Mouse (Mus musculus): ENCODE data around the gene Pop7.

Pop7 gene

GRCm38 (mm10) chr5:137501709-137502666 lies at the start of gene Pop7:
Gene Pop7 (minus strand): TSS chr5:137502518.
- peak; percentile 100 for DNase-seq

GRCm38 (mm10) chr5:137551119-137551518 lies 48.8 kb upstream of the Pop7 start:
- no peak for DNase-seq

- DNase-seq: no peak
These were observed 47.5 kb upstream of the Pop7 start for GRCm38 (mm10) chr5:137549840-137550239.

DNA sequence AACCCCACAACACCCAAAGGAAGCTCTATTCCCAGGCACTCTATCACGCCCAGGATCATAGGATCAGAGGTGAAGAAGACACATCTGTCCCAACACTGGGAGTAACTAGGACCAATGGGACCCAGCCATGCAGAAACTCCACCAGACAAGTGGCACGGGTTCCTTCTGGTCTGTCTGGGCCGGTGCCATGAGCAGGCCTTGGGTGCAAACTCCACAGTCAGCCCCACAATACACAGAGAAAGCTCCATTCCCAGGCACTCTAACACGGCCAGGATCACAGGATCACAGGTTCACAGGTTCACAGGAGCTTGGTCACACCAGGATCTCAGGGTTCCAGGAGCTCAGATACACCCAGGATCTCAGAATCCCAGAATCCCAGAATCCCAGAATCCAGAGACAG lies 43.3 kb upstream of the Pop7 start:
- DNase-seq: peak in 1 of 2 experiments; percentile 32

GRCm38 (mm10) chr5:137544926-137545325 lies 42.6 kb upstream of the Pop7 start:
- DNase-seq: no peak

- DNase-seq: no peak
These were observed 39.6 kb upstream of the Pop7 start for GRCm38 (mm10) chr5:137541768-137542540.

GRCm38 (mm10) chr5:137540991-137541390 lies 38.7 kb upstream of the Pop7 start:
- no peak for DNase-seq

DNA sequence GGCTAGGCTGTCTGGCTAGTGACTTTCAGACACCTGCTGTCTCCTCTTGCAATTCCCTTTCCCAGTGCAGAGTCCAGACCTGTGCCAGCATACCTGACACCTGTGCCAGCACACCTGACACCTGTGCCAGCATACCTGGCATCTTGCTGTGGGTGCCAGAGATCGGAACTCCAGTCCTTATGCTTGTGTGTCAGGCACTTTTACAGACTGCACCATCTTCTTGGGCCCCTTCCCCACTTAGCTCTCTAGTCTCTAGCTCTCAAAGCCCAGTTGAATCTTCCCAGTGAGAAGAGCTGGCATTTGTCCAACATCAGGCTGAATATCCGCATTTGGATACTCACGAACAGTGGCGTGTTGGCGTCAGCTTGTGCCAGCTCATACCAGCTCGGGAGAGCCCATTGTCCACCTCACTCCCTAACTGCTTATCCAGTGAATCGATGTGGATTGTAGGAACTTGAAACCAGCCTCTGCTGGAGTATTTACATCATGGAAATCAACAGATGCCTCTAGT lies 37.0 kb upstream of the Pop7 start:
- DNase-seq: no peak

DNA sequence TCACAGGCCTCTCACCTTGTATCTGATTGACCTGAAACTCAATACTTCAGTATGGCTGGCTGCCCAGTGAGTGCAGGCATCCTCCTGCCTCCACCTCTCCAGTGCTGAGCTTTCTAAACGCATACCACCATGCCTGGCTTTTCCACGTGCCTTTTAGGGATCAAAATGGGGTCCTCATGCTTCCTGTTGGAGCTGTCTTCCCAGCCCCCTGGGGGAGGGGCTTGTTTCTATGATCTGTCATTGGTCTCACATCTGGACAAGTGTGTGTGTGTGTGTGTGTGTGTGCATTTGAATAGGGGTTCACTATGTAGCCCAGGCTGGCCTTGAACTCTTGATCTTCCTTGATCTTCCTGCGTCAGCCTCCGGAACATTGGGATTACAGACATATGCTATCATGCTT lies 35.1 kb upstream of the Pop7 start:
- no peak for DNase-seq

GRCm38 (mm10) chr5:137535318-137535717 lies 33.0 kb upstream of the Pop7 start:
- DNase-seq: no peak

GRCm38 (mm10) chr5:137534762-137535161 lies 32.4 kb upstream of the Pop7 start:
- DNase-seq: no peak

DNA sequence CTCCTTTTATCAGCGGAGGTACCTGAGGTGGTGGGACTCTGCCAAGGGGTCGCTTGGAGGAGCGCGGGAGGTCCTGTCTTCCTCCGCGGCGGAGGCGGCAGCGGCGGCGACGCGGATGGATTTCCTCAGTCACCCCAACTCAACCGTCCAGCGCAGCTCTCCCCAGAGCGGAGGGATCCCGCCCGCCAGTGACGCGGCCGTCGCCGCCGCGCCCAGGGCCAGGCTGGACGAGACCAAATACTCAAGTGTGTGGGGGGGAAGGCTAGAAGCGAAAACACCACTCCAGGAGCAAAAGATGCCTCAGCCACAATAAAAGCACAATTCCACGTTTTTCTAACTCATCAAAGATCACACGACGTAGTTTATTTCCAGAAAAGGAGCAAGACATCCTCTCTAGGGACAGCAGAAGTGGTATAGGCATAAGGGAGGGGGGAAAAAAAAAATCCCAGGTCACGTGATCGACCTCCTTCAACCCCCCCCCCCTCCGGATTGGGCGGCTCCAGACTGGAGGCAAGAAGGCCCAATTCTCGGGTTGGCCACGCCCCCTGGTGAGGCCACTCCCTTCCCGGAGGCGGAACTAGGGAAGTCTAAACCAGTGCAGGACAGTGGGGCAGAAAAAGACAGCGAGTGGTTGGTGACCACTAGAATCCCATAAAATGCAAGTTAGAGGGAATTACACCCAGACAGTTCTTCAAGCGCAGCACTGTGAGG lies 31.0 kb upstream of the Pop7 start, which contains the start of the genes Epo and Gnb2:
Gene Epo, minus strand, starts transcription at position 126 of the 711 bp plus-strand sequence.
Gene Gnb2, minus strand, starts transcription at position 394 of the 711 bp plus-strand sequence.
- peak; percentile 98 to 99 for DNase-seq

DNA sequence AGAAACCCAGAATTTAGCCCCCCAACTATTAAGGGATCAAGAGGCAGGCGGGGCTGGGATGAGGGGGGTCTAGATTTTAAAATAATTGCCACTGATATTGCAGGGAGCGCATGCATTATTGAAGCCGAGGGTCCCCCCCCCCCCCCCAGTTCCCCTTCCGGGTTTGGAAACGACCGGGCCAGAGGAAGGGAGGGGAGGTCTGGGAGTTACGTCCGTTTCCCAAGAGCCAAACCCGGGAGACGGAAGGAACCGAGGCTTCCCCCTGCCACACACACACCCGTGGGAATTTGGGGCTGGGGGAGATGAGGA lies 30.4 kb upstream of the Pop7 start:
- no peak for DNase-seq

- DNase-seq: peak in 1 of 2 experiments; percentile 45
These were observed 30.0 kb upstream of the Pop7 start for GRCm38 (mm10) chr5:137532131-137532807.

- peak in 1 of 2 experiments; percentile 55 for DNase-seq
These were observed 29.3 kb upstream of the Pop7 start for GRCm38 (mm10) chr5:137531414-137532130.

- DNase-seq: peak; percentile 58 to 69
These were observed 28.5 kb upstream of the Pop7 start for GRCm38 (mm10) chr5:137530588-137531413.

- no peak for DNase-seq
These were observed 27.8 kb upstream of the Pop7 start for GRCm38 (mm10) chr5:137530075-137530474.

DNA sequence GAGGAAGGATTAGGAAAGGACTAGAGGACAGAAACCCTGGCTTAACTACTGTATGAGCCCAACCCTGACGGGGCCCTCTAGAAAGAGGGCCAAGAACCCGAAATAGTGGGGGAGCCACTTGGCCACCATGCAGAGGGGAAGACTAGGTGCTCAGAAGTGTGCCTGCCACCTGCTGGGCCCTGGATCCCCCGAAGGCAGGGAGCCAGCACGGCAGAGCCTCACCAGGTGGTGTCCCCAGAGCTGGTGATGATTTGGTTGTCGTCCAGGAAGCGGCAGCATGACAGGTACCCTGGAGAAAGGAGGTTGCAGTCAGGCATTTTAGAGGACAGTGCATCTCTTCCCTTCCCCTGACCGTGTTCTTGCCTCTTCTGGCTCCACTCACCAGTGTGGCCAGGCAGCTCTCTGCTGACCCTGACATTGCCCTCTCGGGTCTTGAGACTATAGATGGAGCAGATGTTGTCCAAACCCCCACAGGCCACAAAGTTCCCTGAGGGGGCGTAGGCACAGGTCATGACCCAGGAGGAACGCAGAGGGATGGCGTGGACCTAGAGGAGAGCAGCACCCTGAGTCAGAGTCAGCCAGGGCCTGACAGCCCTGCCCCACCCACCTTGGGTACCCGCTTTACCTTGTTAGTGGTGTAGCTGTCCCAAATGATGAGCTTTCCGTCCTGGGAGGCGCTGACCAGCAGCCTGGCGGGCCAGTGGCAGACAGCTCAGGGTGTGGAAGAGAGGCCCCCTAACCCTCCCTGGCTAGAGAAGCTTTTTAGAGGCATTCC lies 27.1 kb upstream of the Pop7 start:
- no peak for DNase-seq

GRCm38 (mm10) chr5:137528247-137528968 lies 26.1 kb upstream of the Pop7 start:
- no peak for DNase-seq

Measured in kidney, adult 8-10 months (tissue).